32 mouse cellular contexts compared by ENCODE assay signal in genomic region chr10:28673931-28674330, GRCm38 (mm10). TPM values are rescaled to one million over a fixed set of nuclear protein-coding genes. Genes with fewer than 3 reads are reported as not detected.
A peak's percentile ranks its signal among the peaks of the same experiment; 100 is the strongest.
DNase-seq lines count a peak whose midpoint lies in the region; ATAC-seq and TF ChIP-seq lines count a peak whose summit lies in the region.
"Had no signal": no experiment of that assay in that cellular context is flagged by ENCODE, and none has a peak within 500 bp of the region (broad histone marks: within the 10 kb centered on the region; RNA-seq: fewer than 3 reads in every experiment).

No protein-coding gene starts in this region.

- 93% methylated on average over 3 of the region's 3 CpGs for WGBS in midbrain, embryonic 14.5 days
- 88% methylated on average over 3 of the region's 3 CpGs for WGBS in midbrain, embryonic 13.5 days
- 65% methylated on average over 3 of the region's 3 CpGs for WGBS in intestine, postnatal 0 days

- no peaks in the 10 kb centered on the region for H3K27me3 ChIP-seq in midbrain, embryonic 14.5 days (ENCODE audit: control insufficient read depth, insufficient read depth, low read length)
- H3K27me3 ChIP-seq in midbrain, embryonic 13.5 days: no peaks in the 10 kb centered on the region
- H3K27me3 ChIP-seq in intestine, postnatal 0 days (replicated peaks; ENCODE audit: control insufficient read depth, insufficient read depth, low read length): no peaks in the 10 kb centered on the region
- H3K27me3 ChIP-seq: embryonic facial prominence, embryonic 13.5 days; forebrain, embryonic 13.5 days; heart, embryonic 12.5 days; heart, embryonic 15.5 days; hindbrain, embryonic 13.5 days had no signal

- H3K36me3 ChIP-seq in midbrain, embryonic 14.5 days (ENCODE audit: control insufficient read depth, insufficient read depth, low read length): no peaks in the 10 kb centered on the region
- H3K36me3 ChIP-seq in midbrain, embryonic 13.5 days: no peaks in the 10 kb centered on the region
- no peaks in the 10 kb centered on the region for H3K36me3 ChIP-seq in intestine, postnatal 0 days (ENCODE audit: control insufficient read depth, insufficient read depth)
- H3K36me3 ChIP-seq: embryonic facial prominence, embryonic 10.5 days; embryonic facial prominence, embryonic 13.5 days; heart, embryonic 12.5 days; heart, embryonic 15.5 days; hindbrain, embryonic 10.5 days; hindbrain, embryonic 13.5 days had no signal

- ATAC-seq in midbrain, embryonic 14.5 days (ENCODE audit: low FRiP score, low TSS enrichment): no peak
- ATAC-seq in midbrain, embryonic 13.5 days: no peak
- ATAC-seq in CD4-positive, CD25-positive, alpha-beta regulatory T cell, adult 4 months: peak; percentile 44
- no peak for ATAC-seq in intestine, postnatal 0 days
- ATAC-seq: forebrain, embryonic 13.5 days; forebrain, embryonic 16.5 days; hindbrain, embryonic 16.5 days had no signal

- DNase-seq in midbrain, embryonic 14.5 days: peak; percentile 14
- DNase-seq in induced T-regulatory cell, adult 2 months (ENCODE audit: low read depth): peak; percentile 71
- no peak for DNase-seq in urinary bladder, postnatal 36 days (ENCODE audit: low spot score in 2 of 2)
- DNase-seq in cerebellum, postnatal 14 days: no peak
- DNase-seq: adrenal gland, postnatal 10 days; adrenal gland, postnatal 36 days; cerebellum, adult 18-20 months; cerebellum, adult 9-10 months; cerebellum, postnatal 25 days; gastrocnemius, adult 2 months; gastrocnemius, postnatal 14 days; heart, adult 18-20 months; heart, postnatal 10 days; heart, postnatal 36 days; kidney, adult 11 months had no signal

- no peak overlapping the region for H3K27ac ChIP-seq in midbrain, embryonic 14.5 days (replicated peaks; ENCODE audit: low read depth, low read length)
- H3K27ac ChIP-seq in midbrain, embryonic 13.5 days: no peak overlapping the region
- H3K27ac ChIP-seq in intestine, postnatal 0 days (ENCODE audit: low read depth, low read length): no peak overlapping the region
- H3K27ac ChIP-seq: embryonic facial prominence, embryonic 10.5 days; embryonic facial prominence, embryonic 13.5 days; forebrain, embryonic 13.5 days; gastrocnemius, adult 2 months; heart, embryonic 15.5 days; hindbrain, embryonic 10.5 days; hindbrain, embryonic 13.5 days had no signal

- H3K4me3 ChIP-seq in midbrain, embryonic 14.5 days (replicated peaks; ENCODE audit: low read depth, low read length): no peak overlapping the region
- no peak overlapping the region for H3K4me3 ChIP-seq in midbrain, embryonic 13.5 days (replicated peaks)
- H3K4me3 ChIP-seq in intestine, postnatal 0 days (ENCODE audit: low read depth, low read length): no peak overlapping the region
- H3K4me3 ChIP-seq: embryonic facial prominence, embryonic 10.5 days; embryonic facial prominence, embryonic 13.5 days; erythroblast, embryonic 14.5 days; forebrain, embryonic 13.5 days; gastrocnemius, adult 2 months; heart, embryonic 12.5 days; heart, embryonic 15.5 days; hindbrain, embryonic 10.5 days; hindbrain, embryonic 13.5 days had no signal

- no peak overlapping the region for H3K9ac ChIP-seq in midbrain, embryonic 14.5 days (replicated peaks; ENCODE audit: low read length)
- no peak overlapping the region for H3K9ac ChIP-seq in midbrain, embryonic 13.5 days (replicated peaks)
- no peak overlapping the region for H3K9ac ChIP-seq in intestine, postnatal 0 days (ENCODE audit: low read depth, low read length)
- H3K9ac ChIP-seq: embryonic facial prominence, embryonic 13.5 days; forebrain, embryonic 13.5 days; heart, embryonic 12.5 days; heart, embryonic 15.5 days; hindbrain, embryonic 13.5 days had no signal

- TF ChIP-seq CTCF in intestine, postnatal 0 days (IDR thresholded peaks at IDR 0.05; ENCODE audit: low read depth): no peak

- H3K4me1 ChIP-seq in midbrain, embryonic 14.5 days (ENCODE audit: control insufficient read depth, insufficient read depth, low read length): no peaks in the 10 kb centered on the region
- no peaks in the 10 kb centered on the region for H3K4me1 ChIP-seq in midbrain, embryonic 13.5 days (replicated peaks)
- no peaks in the 10 kb centered on the region for H3K4me1 ChIP-seq in intestine, postnatal 0 days (replicated peaks; ENCODE audit: control insufficient read depth, insufficient read depth, low read length)
- H3K4me1 ChIP-seq: embryonic facial prominence, embryonic 10.5 days; embryonic facial prominence, embryonic 13.5 days; forebrain, embryonic 13.5 days; heart, embryonic 12.5 days; heart, embryonic 15.5 days; hindbrain, embryonic 10.5 days; hindbrain, embryonic 13.5 days had no signal

- H3K4me2 ChIP-seq in midbrain, embryonic 14.5 days (ENCODE audit: low read length): no peak overlapping the region
- no peak overlapping the region for H3K4me2 ChIP-seq in midbrain, embryonic 13.5 days (replicated peaks)
- no peak overlapping the region for H3K4me2 ChIP-seq in intestine, postnatal 0 days (replicated peaks; ENCODE audit: low read depth)
- H3K4me2 ChIP-seq: embryonic facial prominence, embryonic 13.5 days; forebrain, embryonic 13.5 days; heart, embryonic 12.5 days; heart, embryonic 15.5 days; hindbrain, embryonic 13.5 days had no signal

- H3K9me3 ChIP-seq in midbrain, embryonic 14.5 days (ENCODE audit: control insufficient read depth, low read length): no peaks in the 10 kb centered on the region
- H3K9me3 ChIP-seq in midbrain, embryonic 13.5 days: no peaks in the 10 kb centered on the region
- H3K9me3 ChIP-seq in intestine, postnatal 0 days (ENCODE audit: control insufficient read depth): no peaks in the 10 kb centered on the region
- H3K9me3 ChIP-seq: embryonic facial prominence, embryonic 10.5 days; embryonic facial prominence, embryonic 13.5 days; forebrain, embryonic 13.5 days; heart, embryonic 12.5 days; heart, embryonic 15.5 days; hindbrain, embryonic 10.5 days; hindbrain, embryonic 13.5 days had no signal

RNA-seq across cellular contexts. Expression of gene Themis, which starts 5.8 kb away (rescaled TPM):
- polyA plus RNA-seq in midbrain, embryonic 14.5 days (2014; fragmentation: Nextera tagmentation; extraction: Ambion mirVana): not detected in 2 replicates
- polyA plus RNA-seq in midbrain, embryonic 13.5 days (2015; fragmentation: Nextera tagmentation; extraction: Ambion mirVana): not detected in 2 replicates
- 10 to 100 TPM; 44.6 to 47.1 TPM for polyA plus RNA-seq in CD4-positive, CD25-positive, alpha-beta regulatory T cell, adult 4 months (2017; shearing (Covaris generic))
- polyA plus RNA-seq in intestine, postnatal 0 days (2015; fragmentation: Nextera tagmentation; extraction: Ambion mirVana): 0.07 and 0.18 TPM in 2 replicates
- polyA plus RNA-seq: C2C12; embryonic facial prominence, embryonic 10.5 days; embryonic facial prominence, embryonic 13.5 days; erythroblast, embryonic 14.5 days; forebrain, embryonic 13.5 days; forebrain, embryonic 16.5 days; frontal cortex, adult 2 months; gonadal fat pad, adult 2 months; heart, embryonic 12.5 days; hindbrain, embryonic 10.5 days; hindbrain, embryonic 13.5 days; hindbrain, embryonic 16.5 days; intestine, embryonic 14.5 days had no signal

Comparison
In these comparisons a context has a peak if more than half of its experiments do, and no peak if none do; other contexts are left out.
1. DNase-seq: peak in midbrain, embryonic 14.5 days (single experiment) and induced T-regulatory cell, adult 2 months (single experiment); none in urinary bladder, postnatal 36 days (0 of 2) and cerebellum, postnatal 14 days (0 of 2).
2. RNA of gene Themis, which starts 5.8 kb away (polyA plus RNA-seq): 44.6 to 47.1 TPM in CD4-positive, CD25-positive, alpha-beta regulatory T cell, adult 4 months; 0.07 to 0.18 TPM in intestine, postnatal 0 days, not detected in midbrain, embryonic 13.5 days and not detected in midbrain, embryonic 14.5 days; every median in the first group is over 10 times any median in the second.